Mouse (Mus musculus) bone marrow macrophage, adult 2 months (primary cell): Measurements from ENCODE around the gene Acacb.

Experiments used
- CTCF ChIP-seq: IDR thresholded peaks from 2 replicates; pipeline ENCODE4 v1.5.1; 2012; ENCODE audit warnings: low read depth, mild to moderate bottlenecking, low read length, moderate library complexity
- POLR2A ChIP-seq: IDR thresholded peaks from 2 replicates; pipeline ENCODE4 v1.6.1; 2012; ENCODE audit warnings: mild to moderate bottlenecking, low read depth, low read length, borderline replicate concordance

DNA sequence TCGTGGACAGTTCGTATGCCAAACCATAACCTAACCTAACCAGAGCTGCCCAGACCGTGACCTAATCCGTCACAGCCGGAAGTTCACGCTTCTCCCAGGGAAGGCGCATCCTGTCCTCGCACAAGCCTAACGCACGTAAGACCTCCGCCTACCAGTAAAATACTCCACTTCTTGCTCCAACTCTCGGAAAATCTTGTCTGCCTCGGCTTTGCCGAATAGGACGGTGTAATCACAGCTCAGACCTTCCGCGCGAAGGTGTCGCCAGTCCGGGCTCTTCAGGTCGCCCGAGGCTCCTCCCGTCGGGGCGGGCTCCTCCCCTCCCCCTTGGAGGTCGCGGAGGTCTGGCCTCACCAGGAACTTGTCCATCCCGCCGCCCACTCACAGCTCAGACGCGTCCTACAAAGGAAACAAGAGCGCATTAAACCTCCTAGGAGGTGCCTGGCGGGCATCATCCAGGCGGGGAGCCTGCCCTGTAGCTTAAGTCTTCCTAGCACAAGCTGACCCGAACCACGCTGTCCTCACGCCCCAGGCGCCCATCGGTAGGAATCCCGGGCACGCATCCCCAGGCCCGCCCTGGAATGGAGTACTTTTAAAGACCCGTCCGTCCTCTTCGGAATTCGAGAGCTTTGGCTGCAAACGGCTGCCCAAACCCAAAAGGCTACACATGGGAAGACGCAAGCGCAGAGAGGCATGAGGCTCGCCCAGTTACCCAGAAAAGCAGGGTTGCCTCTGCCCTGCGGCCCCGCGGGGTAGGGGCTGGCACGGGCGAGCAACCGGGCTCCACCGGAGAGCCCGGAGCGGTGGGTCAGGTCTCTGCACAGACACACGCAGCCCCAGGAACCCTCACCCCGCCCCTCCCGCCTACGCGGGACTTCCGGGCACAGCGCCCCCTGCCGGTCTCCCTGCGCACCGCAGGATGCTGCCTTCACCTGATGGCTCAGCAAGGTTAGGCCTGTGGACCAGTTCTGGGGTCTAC, 18.7 kb upstream of the Acacb start, which contains the start of gene Alkbh2:
- TF ChIP-seq CTCF (peak; percentile 88), POLR2A (no peak)
